Mouse (Mus musculus) G1E (cell line): ENCODE results near the gene Prelp.

ENCODE experiments used
- CTCF ChIP-seq: IDR thresholded peaks from 2 replicates; pipeline ENCODE4 v1.5.1; 2012; ENCODE audit warnings: low read depth, low read length, inconsistent platforms, mixed read lengths
- GATA1 ChIP-seq: IDR thresholded peaks from 2 replicates; pipeline ENCODE4 v1.6.1; 2012; ENCODE audit warnings: borderline replicate concordance, low read length, inconsistent platforms, mixed read lengths

DNA sequence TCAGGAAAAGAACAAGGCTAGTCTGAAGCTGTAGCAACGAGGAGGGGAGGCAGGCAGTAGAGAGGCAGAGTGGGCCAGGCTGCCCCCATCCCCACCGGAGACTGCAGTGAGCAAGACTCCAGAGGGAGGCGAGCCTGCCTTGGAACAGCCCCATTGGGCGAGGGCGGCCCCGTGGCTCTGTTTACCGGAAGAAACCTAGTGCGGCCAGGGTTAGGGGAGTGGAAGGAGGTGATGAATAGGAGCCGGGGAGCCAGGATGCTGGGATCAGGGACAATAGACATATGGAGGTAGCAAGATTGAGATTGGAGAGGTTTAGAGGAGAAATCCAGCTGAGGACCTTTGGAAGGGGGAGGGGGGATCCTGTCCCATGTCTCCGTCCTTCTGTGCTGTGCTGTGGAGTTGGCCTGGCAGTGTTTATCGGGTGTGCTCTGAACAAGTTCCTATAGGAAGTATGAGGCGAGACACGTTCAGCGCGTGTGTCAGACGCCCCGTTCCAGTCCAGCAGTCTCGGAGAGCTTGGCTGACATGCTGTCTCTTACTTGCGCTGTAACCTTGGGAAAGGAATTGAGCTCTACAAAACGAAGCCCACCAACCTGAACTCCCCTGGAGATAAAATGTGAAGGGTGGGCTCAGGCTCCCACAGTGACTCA is 31.1 kb downstream of the Prelp start:
- TF ChIP-seq CTCF (no peak), GATA1 (no peak)
